ENCODE assay signal across 26 mouse cellular contexts in genomic region chr3:134082461-134082860, GRCm38 (mm10).
"Had no signal": no experiment of that assay in that cellular context is flagged by ENCODE, and none has a peak within 500 bp of the region (broad histone marks: within the 10 kb centered on the region; RNA-seq: fewer than 3 reads in every experiment).

No protein-coding gene starts in this region.

- DNase-seq: gastrocnemius, adult 2 months; gastrocnemius, postnatal 10 days; gastrocnemius, postnatal 25 days; heart, adult 18-20 months; heart, postnatal 10 days; heart, postnatal 4 days; kidney, adult 18-20 months; kidney, adult 8-10 months; kidney, postnatal 10 days; kidney, postnatal 25 days; kidney, postnatal 4 days; liver had no signal

- H3K27me3 ChIP-seq: heart, embryonic 12.5 days; hindbrain, embryonic 12.5 days; intestine, embryonic 15.5 days; limb, embryonic 12.5 days had no signal

- H3K27ac ChIP-seq: gastrocnemius, adult 2 months; heart, embryonic 10.5 days; hindbrain, embryonic 10.5 days; hindbrain, embryonic 12.5 days; hindbrain, embryonic 14.5 days; intestine, embryonic 15.5 days; layer of hippocampus, adult 2 months; left cerebral cortex, adult 2 months; limb, embryonic 10.5 days; limb, embryonic 12.5 days had no signal

- H3K9me3 ChIP-seq: heart, embryonic 10.5 days; hindbrain, embryonic 12.5 days; intestine, embryonic 15.5 days; limb, embryonic 10.5 days; limb, embryonic 12.5 days had no signal

- H3K4me3 ChIP-seq: gastrocnemius, adult 2 months; heart, embryonic 10.5 days; heart, embryonic 12.5 days; hindbrain, embryonic 10.5 days; hindbrain, embryonic 12.5 days; intestine, embryonic 15.5 days; layer of hippocampus, adult 2 months; left cerebral cortex, adult 2 months; limb, embryonic 10.5 days; limb, embryonic 12.5 days had no signal

- H3K4me1 ChIP-seq: heart, embryonic 10.5 days; heart, embryonic 12.5 days; hindbrain, embryonic 10.5 days; hindbrain, embryonic 12.5 days; intestine, embryonic 15.5 days; limb, embryonic 10.5 days; limb, embryonic 12.5 days had no signal

- ATAC-seq: hindbrain, embryonic 16.5 days; inflammation-experienced regulatory T-cells, adult 6 months; intestine, embryonic 15.5 days; intestine, postnatal 0 days had no signal

- H3K9ac ChIP-seq: heart, embryonic 12.5 days; hindbrain, embryonic 12.5 days; hindbrain, embryonic 14.5 days; intestine, embryonic 15.5 days; limb, embryonic 12.5 days had no signal

- H3K4me2 ChIP-seq: heart, embryonic 12.5 days; hindbrain, embryonic 12.5 days; hindbrain, embryonic 14.5 days; intestine, embryonic 15.5 days; limb, embryonic 12.5 days; liver, embryonic 11.5 days had no signal

- H3K36me3 ChIP-seq: heart, embryonic 12.5 days; hindbrain, embryonic 10.5 days; hindbrain, embryonic 12.5 days; intestine, embryonic 15.5 days; limb, embryonic 10.5 days; limb, embryonic 12.5 days had no signal
